Mouse (Mus musculus) liver, embryonic 11.5 days (tissue): Measurements from ENCODE around the gene Dr1. TPM values are rescaled to one million over a fixed set of nuclear protein-coding genes. Genes with fewer than 3 reads are reported as not detected.
"Not testable (repeated sequence)": the region's sequence is repeated elsewhere in the genome, so short reads cannot be mapped to it uniquely, and the experiment has no call there.

Experiments used
- ATAC-seq: fragments of 200-750 bp; cut with Nextera tagmentation; replicated peaks from 2 replicates; pipeline ENCODE4 v1.8.0; 2017; ENCODE audit warnings: moderate number of reproducible peaks, mild to moderate bottlenecking, moderate TSS enrichment, moderate library complexity; ENCODE audit not compliant: low FRiP score
- DNase-seq: peaks from one replicate; pipeline ENCODE4 v3.0.0-alpha.2; 2017; ENCODE audit warnings: low spot score
- H3K27ac ChIP-seq: fragments of 300-500 bp; sonication (generic); 2 replicates; pipeline ENCODE4 v1.5.1; 2014; ENCODE audit warnings: mild to moderate bottlenecking, low read depth, low read length, control low read depth
- H3K27me3 ChIP-seq: fragments of 300-500 bp; sonication (generic); replicated peaks from 2 replicates; pipeline ENCODE4 v1.6.1; 2014; ENCODE audit warnings: low read length, mixed read lengths; ENCODE audit not compliant: control insufficient read depth, insufficient read depth
- H3K36me3 ChIP-seq: fragments of 300-500 bp; sonication (generic); 2 replicates; pipeline ENCODE4 v1.6.1; 2014; ENCODE audit warnings: mild to moderate bottlenecking, low read length, moderate library complexity, mixed read lengths; ENCODE audit not compliant: control insufficient read depth, insufficient read depth
- H3K4me1 ChIP-seq: fragments of 300-500 bp; sonication (generic); replicated peaks from 2 replicates; pipeline ENCODE4 v1.6.1; 2014; ENCODE audit warnings: low read length, mixed read lengths; ENCODE audit not compliant: control insufficient read depth, insufficient read depth
- H3K4me2 ChIP-seq: fragments of 300-500 bp; sonication (generic); 2 replicates; pipeline ENCODE4 v1.6.1; 2014; ENCODE audit warnings: mild to moderate bottlenecking, control low read depth, moderate library complexity
- H3K4me3 ChIP-seq: fragments of 300-500 bp; sonication (generic); 2 replicates; pipeline ENCODE4 v1.5.1; 2014; ENCODE audit warnings: low read depth, low read length, control low read depth
- H3K9ac ChIP-seq: fragments of 300-500 bp; sonication (generic); 2 replicates; pipeline ENCODE4 v1.6.1; 2014; ENCODE audit warnings: low read depth, low read length, control low read depth
- H3K9me3 ChIP-seq: fragments of 300-500 bp; sonication (generic); 2 replicates; pipeline ENCODE4 v1.6.1; 2016; ENCODE audit warnings: low read length, inconsistent platforms, mixed read lengths; ENCODE audit not compliant: control insufficient read depth
- WGBS: fragments of 180-500 bp; shearing (Covaris S2); extraction: QIAGEN DNeasy Blood & Tissue Kit; methylation state at CpG from one replicate; pipeline ENCODE4 v1.1.7; 2014; 5-methylcytosine and 5-hydroxymethylcytosine counted together
- polyA plus RNA-seq: library from polyadenylated mRNA; unstranded; fragments of >200 nt; fragmentation: Nextera tagmentation; extraction: Ambion mirVana; gene quantifications from 2 replicates; pipeline ENCODE4 v1.2.1, GENCODE M21; 2014

The Dr1 gene
- polyA plus RNA-seq, result 57.0 and 60.2 TPM in 2 replicates

DNA sequence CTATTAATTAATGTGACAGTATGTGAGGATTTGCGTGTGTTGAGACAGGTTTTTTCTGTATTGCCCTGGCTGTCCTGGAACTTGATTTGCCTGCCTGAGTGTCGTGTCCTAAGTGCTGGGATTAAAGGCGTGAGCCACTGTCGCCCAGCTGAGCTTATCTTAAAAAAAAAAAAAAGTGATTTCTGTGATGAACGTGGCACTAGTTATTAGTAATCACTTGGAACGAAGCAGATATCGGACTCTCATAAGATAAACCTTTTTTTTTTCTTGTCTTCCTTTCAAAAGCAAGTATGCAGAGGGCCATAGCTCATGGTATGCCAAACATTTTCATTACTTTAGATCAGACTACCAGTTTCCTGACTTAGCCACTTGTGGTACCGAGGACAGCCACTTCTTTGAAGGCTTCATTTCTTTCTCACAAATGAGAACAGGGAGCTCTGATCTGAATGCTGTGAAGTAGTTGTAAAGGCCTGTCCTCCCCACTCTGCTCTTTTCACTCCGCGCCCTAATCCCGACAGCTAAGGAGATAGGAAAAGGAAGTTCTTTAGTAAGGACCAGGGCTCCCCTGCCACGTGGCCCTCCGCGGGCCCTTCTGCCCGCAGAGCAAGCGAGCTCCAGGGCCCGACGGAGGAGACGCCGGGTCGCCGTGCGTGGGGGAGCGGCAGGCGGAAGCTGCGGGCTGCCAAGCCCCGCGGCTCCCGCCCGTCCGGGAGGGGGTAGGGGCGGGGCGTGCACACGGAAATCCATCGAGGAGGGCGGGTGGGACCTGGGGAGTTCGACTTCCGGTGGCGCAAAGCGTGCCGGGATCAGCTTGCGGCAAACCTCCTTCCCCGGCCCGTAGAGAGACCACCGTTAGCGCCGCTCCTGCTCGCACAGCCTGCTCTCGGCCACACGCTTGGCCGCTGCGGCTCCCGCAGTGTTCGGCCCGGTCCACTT, at the start of gene Dr1:
Dr1 (plus strand) TSS at position 771 of the 936 bp plus-strand sequence.
- DNase-seq (peak; percentile 87), ATAC-seq (peak; percentile 93)
- peak within 1 kb of the TSS; percentile 85 for H3K27ac ChIP-seq
- H3K36me3 ChIP-seq, result no peaks in the 10 kb centered on the region; the same call in 1 of the 2 replicates
- H3K4me1 ChIP-seq, result peaks cover 26% of the 10 kb centered on the region
- 2% methylated on average over 54 of the region's 55 CpGs for WGBS
- H3K9me3 ChIP-seq, result no peaks in the 10 kb centered on the region
- H3K27me3 ChIP-seq, result no peaks in the 10 kb centered on the region
- peak within 1 kb of the TSS; percentile 99 for H3K4me3 ChIP-seq
- peak within 1 kb of the TSS; percentile 91 for H3K4me2 ChIP-seq
- H3K9ac ChIP-seq, result peak within 1 kb of the TSS; percentile 97

DNA sequence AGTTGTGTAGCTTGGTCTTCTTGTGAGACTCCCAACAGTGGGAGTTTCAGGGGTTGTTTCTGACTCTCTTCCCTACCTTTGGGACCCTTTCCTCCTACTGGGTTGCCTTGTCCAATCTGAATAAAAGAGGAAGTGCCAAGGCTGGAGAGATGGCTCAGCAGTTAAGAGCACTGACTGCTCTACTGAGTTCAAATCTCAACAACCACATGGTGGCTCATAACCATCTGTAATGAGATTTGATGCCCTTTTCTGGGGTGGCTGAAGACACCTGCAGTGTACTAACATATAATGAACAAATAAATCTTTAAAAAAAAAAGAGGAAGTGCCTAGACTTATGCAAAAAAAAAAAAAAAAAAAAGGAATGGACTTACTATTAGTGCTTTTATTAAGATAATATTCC, 44.6 kb upstream of the Dr1 start:
- no peak overlapping the region for H3K27ac ChIP-seq

DNA sequence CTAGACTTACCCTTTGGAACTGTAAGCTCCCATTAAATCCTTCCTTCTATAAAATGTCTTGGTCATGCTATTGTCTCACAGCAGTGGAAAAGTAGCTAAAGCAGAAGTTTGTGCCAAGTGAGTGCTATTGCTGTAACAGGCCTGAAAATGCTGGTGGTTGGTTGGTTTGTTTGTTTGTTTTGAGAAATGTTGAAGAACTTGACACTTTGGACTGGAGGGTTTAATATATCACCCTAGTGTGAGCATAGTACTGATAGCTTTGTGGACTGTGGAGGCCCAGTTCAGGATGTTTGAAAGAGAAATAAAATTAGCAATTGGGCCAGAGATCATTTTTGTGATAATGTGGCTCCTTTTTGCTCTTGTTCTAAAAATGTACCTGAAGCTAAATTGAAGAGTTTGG, 42.5 kb upstream of the Dr1 start:
- Histone ChIP-seq H3K27me3 (no peaks in the 10 kb centered on the region), H3K4me2 (no peak overlapping the region), H3K4me3 (no peak overlapping the region), H3K27ac (no peak overlapping the region), H3K9ac (no peak overlapping the region), H3K4me1 (no peaks in the 10 kb centered on the region), H3K36me3 (no peaks in the 10 kb centered on the region), H3K9me3 (no peaks in the 10 kb centered on the region)
- DNase-seq (no peak), ATAC-seq (no peak)

More for the DNA sequence above, 44.6 kb upstream of the Dr1 start:
- H3K4me2 ChIP-seq, result no peak overlapping the region
- H3K4me3 ChIP-seq, result no peak overlapping the region
- H3K9ac ChIP-seq, result no peak overlapping the region
- DNase-seq (no peak), ATAC-seq (no peak)
- H3K27me3 ChIP-seq, result no peaks in the 10 kb centered on the region
- H3K4me1 ChIP-seq, result no peaks in the 10 kb centered on the region
- H3K9me3 ChIP-seq, result no peaks in the 10 kb centered on the region
- no peaks in the 10 kb centered on the region for H3K36me3 ChIP-seq

DNA sequence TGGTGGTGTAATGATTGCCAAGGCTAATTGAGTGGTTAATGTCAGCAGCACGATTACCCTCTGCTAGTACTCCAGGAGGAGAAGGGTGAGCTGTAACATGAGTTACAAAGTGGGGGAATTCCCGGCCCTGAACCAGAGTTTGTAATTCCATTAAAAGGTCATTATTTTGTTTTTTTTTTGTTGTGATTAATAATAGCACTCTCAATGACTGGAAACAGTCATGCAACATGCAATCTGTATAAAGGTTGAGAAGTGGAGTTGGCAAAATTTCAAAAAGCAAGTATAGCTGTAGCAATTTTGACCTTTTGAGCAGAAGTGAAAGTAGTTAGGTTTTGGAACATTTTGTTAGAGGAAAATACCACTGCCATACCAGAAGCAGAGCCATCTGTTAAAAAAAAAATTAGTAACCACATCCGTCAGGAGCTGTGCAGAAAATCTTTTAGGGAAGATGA, 22.4 kb upstream of the Dr1 start:
- DNase-seq (no peak), ATAC-seq (no peak)
- Histone ChIP-seq H3K4me2 (no peak overlapping the region), H3K4me1 (no peaks in the 10 kb centered on the region), H3K27me3 (no peaks in the 10 kb centered on the region), H3K9ac (no peak overlapping the region), H3K27ac (no peak overlapping the region), H3K9me3 (no peaks in the 10 kb centered on the region), H3K4me3 (no peak overlapping the region), H3K36me3 (no peaks in the 10 kb centered on the region)
- WGBS, result 63% methylated on average over 3 of the region's 3 CpGs

DNA sequence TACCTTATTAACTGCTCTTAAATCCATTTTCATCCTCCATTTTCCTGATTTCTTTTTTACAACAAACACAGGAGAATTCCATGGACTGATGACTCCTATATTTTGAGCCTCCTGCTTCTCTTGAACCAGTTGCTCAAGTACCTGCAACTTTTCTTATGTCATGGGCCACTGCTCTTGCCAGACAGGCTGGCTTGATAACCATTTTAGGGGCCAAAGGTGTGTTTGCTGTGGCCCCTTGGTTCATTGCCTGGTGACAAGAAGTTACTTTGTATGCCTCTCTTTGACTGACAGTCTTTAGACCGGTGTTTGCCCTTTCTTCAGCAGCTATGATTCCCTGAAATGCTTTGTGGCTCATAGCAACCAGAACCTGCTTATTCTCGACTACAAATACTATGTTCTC, 18.7 kb upstream of the Dr1 start:
- H3K27ac ChIP-seq, result no peak overlapping the region
- no peaks in the 10 kb centered on the region for H3K36me3 ChIP-seq
- ATAC-seq, result no peak
- H3K4me3 ChIP-seq, result no peak overlapping the region
- no peak overlapping the region for H3K9ac ChIP-seq
- H3K4me1 ChIP-seq, result no peaks in the 10 kb centered on the region
- 74% methylated on average over 2 of the region's 2 CpGs for WGBS
- no peak overlapping the region for H3K4me2 ChIP-seq
- no peaks in the 10 kb centered on the region for H3K9me3 ChIP-seq
- no peak for DNase-seq
- no peaks in the 10 kb centered on the region for H3K27me3 ChIP-seq

DNA sequence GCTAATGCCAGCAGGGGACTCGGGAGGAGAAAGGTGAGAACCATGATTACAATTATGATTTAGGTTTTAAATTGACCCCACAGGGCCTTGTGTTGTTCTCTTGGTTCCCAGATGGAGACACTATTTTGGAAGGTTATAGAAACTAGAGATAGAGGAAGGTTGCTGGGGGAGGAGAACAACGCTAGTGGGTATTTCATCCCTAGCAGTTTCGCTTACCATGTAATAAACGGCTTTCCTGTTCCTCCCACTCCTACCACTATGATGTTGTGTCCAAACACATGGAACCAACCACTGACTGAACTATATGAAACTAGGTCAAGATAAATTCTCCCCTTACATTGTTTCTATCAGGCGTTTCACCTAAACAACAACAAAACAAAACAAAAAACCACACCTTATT, 13.4 kb upstream of the Dr1 start:
- 77% methylated on average over 5 of the region's 5 CpGs for WGBS
- no peak overlapping the region for H3K4me2 ChIP-seq

DNA sequence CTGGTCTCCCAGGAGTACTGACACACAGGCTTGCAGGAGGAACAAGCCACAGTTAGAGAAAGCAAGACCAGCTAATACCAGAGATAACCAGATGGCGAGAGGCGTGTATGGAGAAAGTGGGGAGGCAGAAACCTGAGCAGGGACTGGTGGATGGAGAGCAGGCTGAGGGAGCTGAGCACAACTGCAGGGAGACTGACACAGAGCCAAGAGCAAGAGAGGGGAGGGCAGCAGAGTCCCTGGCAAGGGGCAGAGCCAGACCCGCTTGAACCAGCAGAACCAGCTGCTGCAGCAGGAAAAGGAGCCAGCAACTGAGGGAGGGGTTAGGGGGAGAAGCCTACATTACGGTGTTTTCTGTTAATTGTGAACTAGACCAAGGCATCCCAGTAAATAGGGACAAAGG, 6.0 kb upstream of the Dr1 start:
- Histone ChIP-seq H3K27ac (no peak overlapping the region), H3K9ac (peak overlapping the region; percentile 40), H3K4me1 (peaks cover 22% of the 10 kb centered on the region), H3K4me3 (no peak overlapping the region), H3K27me3 (no peaks in the 10 kb centered on the region), H3K9me3 (no peaks in the 10 kb centered on the region), H3K36me3 (no peaks in the 10 kb centered on the region), H3K4me2 (no peak overlapping the region)
- 40% methylated on average over 4 of the region's 4 CpGs for WGBS
- peak; percentile 88 for ATAC-seq
- DNase-seq, result no peak

More for the DNA sequence above, 13.4 kb upstream of the Dr1 start:
- no peak for DNase-seq
- Histone ChIP-seq H3K9me3 (no peaks in the 10 kb centered on the region), H3K27me3 (no peaks in the 10 kb centered on the region), H3K4me1 (no peaks in the 10 kb centered on the region), H3K27ac (no peak overlapping the region), H3K9ac (no peak overlapping the region), H3K4me3 (no peak overlapping the region), H3K36me3 (no peaks in the 10 kb centered on the region)
- ATAC-seq, result no peak

DNA sequence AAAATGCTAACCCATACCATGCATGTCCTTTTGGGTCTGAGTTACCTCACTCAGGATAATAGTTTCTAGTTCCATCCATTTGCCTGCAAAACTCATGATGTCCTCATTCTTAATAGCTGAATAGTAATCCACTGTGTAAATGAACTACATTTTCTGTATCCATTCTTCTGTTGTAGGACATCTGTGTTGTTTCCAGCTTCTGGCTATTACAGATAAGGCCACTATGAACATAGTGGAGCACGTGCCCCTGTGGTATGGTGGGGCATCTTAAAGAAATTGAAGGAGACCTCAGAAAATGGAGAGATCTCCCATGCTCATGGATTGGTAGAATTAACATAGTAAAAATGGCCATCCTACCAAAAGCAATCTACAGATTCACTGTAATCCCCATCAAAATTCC, 4.9 kb upstream of the Dr1 start:
- WGBS, result 46% methylated on average over 1 of the region's 1 CpGs
- H3K36me3 ChIP-seq, H3K9me3 ChIP-seq, H3K27me3 ChIP-seq, ATAC-seq, H3K27ac ChIP-seq, H3K4me2 ChIP-seq, DNase-seq, H3K9ac ChIP-seq, H3K4me3 ChIP-seq: not testable (repeated sequence)
- H3K4me1 ChIP-seq, result peaks cover 27% of the 10 kb centered on the region

DNA sequence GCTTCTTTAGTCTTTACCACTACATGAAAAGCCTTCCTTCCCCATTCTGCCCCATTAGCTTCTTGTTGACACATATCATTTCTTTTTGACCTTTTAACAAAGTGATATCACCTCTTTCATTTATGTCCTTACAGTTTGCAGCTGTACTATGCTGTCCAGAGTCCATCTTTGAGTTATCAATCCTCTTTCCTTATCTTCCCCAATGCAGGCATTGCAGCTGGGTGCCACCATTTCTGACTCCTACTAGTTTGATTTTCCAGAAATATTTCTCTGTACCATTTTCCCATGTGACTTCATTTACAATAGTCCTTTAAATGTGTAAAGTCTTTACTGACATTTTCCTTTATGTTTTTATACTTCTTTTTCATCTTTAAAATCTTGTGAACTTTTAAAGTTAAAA, 1.7 kb upstream of the Dr1 start:
- ATAC-seq (no peak), DNase-seq (no peak)
- H3K36me3 ChIP-seq, result no peaks in the 10 kb centered on the region
- H3K27ac ChIP-seq, result no peak overlapping the region
- peaks cover 32% of the 10 kb centered on the region for H3K4me1 ChIP-seq
- H3K9me3 ChIP-seq, result no peaks in the 10 kb centered on the region
- H3K27me3 ChIP-seq, result no peaks in the 10 kb centered on the region
- H3K4me3 ChIP-seq, result no peak overlapping the region
- no peak overlapping the region for H3K9ac ChIP-seq
- no peak overlapping the region for H3K4me2 ChIP-seq
